Mouse (Mus musculus) spleen, postnatal 36 days (tissue): ENCODE measurements around the gene Cep63.

Experiments used
- DNase-seq, 2 experiments: peaks; one replicate each; pipeline ENCODE4 v3.0.0; 2022; ENCODE audit warnings: low spot score in 2 of 2, mixed read lengths in 1 of 2

Cep63 gene

DNA sequence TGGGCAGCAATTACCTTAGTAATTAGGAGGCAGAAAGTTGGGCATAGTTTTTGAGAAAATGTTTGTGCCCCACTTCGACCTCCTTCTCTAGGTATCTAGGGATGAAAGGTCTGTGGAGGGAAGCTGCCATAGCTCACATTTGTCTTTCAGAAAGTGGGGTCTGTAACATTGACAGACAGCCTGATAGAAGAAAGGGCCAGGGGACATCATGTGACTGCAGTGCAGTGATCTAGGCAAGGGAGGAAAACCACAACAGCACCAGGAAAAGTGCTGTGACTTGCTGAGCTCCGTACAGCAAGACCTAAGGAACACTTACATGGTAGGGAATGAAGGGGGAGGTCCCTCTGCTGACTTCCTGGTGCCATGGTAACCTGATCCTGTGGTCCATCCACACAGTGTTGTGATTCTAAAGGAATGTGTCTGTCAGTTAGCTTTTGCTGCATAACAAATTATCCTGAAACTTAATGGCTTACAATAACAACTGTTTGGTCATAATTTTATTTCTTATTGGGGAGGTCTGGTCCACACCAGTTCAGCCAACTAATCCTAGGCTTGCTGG is 5.3 kb upstream of the Cep63 start:
- no peak for DNase-seq

DNA sequence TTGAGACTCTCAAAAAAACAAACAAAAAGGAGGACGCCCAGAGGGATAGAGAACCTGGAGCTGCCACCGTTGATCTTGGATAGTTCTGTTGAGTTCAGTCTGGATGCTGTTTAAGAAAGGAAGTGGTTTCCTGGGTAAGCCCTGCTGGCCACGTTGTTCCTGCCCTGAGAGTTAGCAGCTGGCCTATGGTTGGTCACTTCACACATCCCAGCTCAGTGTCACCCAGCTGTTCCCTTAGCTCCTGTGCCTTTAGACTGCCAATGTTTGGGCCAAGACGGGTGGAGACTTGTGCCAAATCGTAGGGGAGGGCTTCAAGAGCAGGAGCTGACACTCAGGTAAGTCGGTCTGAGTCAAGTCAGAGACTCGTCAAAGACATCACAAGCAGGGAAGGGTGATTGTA is 2.7 kb upstream of the Cep63 start:
- DNase-seq = no peak

DNA sequence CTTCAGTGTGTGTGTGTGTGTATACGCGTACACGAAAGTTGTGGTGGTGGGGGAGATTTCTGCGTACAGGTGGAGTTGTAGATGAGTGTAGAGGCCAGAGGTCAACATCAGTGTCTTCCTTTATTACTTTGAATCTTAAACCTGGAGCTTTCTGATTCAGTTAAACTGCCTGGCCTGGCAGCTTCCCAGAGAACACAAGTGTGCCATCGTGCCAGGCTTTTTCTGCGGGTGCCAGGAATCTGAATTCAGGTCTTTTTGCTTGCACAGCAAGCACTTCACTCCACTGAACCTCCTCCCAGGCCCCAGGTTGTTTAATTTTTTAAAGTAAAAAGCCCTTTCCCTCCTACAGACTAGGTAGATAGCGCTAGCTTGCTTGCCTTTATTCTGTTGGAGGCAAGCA is 1.1 kb upstream of the Cep63 start:
- no peak for DNase-seq

DNA sequence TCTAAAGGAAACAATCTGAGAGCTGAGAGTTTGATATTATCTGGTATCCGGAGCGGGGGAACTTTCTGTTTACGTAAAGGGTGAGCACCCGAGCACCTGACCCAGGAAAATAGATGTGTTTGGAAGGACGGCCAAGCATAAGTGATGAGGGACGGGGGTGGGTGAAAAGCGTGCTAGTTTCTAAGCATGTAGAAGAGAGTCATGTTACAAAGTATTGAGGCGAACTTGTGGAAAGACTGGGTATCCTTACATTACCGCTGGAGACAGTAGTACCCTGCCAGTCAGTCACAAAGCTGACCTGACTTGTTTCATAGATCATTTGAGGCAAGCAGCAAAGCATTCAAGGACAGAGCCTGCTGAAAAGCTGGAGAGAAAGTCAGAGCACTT is 498 bp upstream of the Cep63 start:
- DNase-seq = no peak

DNA sequence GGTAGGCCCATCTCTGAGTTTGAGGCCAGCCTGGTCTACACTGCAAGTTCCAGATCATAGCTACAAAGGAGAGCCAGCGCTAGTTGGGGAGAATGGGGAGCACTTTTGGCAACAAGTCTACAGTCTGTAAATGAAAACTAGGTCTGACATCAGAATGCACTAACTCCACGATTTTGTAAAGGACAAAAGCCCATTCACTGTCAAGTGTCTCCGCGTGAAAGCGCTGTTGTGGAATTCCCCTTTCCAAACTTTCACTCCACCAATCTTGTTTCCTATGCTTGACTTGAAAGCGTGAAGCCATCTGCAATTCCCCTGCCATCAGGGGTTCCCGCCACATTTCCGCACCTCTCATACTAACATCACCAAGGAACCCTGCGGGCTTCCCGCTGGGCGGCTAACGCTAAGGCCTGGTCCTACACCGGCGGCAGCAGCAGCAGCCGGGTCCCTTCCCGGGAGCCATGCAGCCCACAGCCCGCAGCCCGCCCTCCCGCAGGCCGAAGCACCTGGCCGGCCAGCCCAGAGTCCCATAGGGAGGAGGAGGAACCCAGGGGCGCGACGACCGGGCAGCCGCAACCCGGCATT is 842 bp downstream of the Cep63 start:
- no peak for DNase-seq

DNA sequence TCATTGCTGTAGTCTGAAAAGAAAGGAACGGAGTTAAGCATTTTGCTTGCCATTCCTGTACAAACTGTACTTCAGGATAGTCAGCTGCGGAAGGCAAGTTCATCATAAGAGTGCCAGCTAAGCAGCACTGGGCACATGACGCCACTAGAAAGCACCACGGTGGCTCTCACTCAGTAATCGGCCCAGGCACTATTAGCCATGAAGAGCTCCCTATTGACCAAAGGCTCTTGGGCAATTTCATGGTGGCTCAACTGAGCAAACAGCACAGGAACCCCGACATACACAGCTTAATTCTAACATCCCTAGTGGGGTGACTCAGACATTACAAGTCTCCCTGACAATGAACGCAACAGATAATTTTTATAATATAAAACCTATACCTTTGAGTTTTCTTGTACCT is 2.8 kb downstream of the Cep63 start:
- DNase-seq = no peak

DNA sequence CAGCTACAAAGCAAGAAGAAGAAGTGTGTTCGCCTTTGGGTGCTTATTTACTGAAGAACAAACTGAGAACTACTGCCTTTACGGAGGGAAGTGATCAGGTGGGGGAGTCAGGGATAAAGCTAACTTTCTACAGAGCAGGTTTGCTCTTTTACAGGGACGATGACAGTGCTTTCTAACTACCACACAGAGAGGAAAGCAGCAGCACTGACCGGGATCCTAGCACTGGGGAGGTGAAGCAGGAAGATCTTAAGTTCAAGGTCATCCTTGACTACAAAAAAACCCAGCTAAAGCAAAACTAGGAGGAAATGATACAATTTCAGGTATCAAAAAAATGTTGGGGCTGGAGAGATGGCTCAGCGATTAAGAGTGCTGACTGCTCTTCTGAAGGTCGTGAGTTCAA is 3.5 kb downstream of the Cep63 start:
- DNase-seq = no peak

DNA sequence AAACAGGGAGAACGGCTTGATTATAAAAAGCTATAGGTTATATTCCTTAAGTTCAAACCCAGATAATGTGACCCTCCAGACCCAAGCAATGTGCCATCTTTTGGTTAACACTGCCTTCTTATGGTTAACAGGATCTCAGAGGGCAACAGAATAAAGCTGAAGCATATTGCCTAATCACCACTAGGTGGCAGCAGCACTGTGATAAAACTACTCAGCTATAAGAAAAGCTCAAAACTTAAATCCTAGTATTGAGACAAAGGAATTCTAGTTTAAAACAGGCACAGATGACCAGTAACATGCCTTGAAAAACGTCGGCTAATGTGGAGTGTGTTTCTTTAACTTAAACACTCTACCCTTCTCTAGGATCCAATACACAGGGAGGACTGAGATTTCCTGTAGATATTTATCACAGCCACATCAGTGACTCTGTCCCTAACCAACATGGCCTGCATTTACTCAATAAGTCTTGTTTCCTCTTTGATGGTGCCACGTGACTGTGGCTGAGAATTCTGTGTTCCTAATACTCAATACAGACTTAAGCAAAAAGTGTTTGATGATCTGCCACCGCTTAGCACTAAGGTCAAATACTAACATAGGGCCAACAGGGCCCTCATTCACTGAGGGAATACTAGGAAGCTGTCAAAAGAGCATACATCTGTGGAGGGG is 4.0 kb downstream of the Cep63 start:
- peak; percentile 23 to 50 for DNase-seq

DNA sequence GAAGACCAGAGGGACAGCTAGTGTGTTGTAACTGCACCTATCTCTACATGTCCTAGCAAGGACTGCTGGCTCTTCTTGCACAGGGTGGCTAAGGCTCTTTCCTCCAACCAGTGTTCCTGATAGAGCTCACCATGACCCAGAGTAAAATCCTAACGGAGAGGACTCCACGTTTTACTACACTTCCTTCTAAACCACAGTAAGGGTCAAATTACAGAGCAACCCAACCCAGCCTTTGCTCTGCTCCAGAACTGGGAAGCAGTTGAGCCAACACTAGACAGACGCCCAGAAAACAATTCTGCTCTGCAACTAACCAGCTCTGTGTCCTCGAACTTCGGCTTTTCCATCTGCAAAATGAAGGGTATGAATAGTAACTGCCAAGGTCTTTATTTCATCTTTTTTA is 4.9 kb downstream of the Cep63 start:
- no peak for DNase-seq

DNA sequence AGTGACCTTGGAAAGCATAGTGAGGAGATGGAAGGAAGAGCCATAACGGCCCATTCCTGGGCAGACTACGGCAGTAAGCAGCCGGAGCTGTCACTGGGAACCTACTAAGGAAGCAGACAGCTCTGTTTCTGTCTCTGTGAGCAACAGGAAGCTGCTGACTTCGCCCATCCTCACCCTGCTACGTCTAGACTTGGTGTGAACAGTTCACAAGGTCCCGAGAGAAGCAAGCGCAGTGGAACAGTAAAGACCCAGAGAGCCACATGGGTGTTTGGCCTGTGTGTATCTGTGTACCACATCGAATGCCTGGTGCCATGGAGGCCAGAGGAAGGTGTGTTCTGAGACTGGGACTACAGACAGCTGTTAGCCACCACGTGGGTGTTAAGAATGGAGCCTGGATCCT is 10.1 kb downstream of the Cep63 start:
- DNase-seq = peak in 1 of 2 experiments; percentile 13

DNA sequence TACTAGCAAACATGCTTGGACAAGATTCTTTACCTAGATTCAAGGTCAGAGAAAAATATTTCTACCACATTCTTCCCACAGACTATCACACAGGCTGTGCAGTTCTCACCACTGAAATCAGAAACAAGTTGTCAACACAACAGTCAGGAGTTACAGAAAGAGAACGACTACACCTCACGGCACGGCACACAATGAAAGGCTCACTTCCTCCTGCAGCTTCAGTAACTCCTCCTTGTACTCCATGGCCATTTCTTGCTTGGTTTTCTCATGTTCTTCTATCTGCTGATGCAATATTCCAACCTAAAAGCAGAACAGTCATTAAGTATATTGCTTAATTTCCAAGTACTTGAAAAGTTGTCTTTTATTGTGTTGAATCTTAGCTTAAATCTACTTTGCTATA is 11.3 kb downstream of the Cep63 start:
- DNase-seq = no peak

DNA sequence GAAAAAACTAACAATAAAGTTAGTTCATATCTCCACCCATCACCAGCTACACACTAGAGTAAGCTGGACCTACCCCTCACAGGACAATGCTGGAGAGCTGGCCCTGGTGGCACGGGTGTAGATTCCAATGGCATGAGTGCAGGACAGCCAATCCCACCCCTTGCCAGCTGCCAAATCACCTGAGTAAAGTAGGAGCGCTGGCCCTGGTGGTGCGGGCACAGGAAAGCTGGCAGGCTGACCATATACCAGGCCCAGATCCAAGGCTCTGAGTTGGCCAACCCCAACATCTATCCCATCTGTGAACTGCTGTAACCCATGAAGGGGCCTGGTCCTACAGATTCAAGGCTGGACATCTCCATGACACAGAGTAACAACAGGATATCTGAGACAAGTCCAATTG is 17.1 kb downstream of the Cep63 start:
- DNase-seq = no peak

DNA sequence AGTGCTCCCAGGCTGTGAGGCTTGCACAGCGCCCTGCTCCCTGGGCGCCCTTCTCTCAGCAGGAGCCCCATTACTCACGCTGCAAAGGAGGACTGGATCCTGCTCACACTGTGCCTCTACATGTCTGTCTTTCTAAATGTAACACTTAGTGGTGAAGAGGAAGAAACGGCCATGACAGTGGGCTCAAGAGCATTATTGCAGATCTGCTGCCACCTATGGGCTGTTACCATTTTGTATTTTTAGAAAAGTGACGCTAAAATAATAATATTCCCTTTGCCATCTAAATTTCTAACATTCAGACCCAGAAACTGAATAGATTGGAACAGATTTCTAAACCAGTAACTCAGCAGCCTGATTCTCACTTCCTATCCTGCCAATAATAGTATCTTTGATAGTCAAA is 18.9 kb downstream of the Cep63 start:
- DNase-seq = no peak

DNA sequence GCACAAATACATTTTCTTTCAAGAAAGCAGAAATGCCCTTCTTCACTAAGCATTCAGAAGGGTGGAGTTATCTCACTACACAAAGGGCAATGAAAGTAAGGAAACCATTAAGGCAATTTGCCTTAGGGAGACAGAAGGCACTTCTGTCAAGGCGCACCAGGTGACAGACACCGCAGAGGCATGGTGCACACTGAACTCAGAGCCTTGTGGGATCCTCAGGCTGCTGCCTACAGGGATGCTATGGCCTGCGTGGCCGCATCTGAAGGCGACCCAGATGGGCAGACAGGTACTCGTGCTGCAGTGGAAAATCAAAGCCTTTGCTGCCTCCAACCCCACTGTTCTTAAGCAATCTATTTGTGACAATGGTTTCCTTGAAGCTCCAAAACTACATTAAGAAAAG is 21.2 kb downstream of the Cep63 start:
- DNase-seq = no peak

DNA sequence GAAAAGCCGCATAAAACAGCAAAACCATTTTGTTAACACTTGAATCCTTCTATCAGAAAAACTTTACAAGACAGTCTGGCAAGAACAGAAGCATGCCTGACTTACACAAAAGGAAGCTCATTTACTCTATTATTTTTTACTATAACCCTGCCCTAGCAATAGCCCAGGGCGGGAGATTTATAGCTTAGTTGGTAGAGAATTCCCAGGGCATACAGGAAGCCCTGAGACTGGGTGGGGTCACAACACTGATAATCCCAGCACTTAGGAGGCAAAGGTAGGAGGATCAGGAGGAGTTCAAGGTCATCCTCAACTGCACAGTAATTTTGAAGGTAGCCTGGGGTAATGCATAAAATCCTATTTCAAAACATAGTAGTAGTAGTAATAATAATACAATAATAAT is 24.7 kb downstream of the Cep63 start:
- DNase-seq = no peak

DNA sequence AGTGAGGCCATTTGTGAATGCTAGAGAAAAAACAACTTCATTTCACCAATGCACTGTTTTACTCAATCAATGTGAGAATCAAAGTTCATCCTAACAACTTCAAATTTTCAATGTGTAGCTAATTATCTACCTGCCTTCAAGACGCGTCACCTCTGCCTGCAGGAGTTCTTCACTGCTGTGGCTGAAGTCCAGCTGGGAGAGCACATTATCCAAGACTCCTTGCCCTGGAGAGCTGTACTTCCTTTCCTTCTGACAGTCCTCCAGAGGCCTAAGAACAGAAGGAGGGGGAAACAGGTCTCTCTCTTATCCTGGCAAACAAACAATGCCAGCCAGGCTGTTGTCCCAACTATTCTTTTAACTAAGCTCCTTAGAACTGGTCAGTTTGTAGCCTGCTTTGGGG is 25.1 kb downstream of the Cep63 start:
- DNase-seq = no peak

DNA sequence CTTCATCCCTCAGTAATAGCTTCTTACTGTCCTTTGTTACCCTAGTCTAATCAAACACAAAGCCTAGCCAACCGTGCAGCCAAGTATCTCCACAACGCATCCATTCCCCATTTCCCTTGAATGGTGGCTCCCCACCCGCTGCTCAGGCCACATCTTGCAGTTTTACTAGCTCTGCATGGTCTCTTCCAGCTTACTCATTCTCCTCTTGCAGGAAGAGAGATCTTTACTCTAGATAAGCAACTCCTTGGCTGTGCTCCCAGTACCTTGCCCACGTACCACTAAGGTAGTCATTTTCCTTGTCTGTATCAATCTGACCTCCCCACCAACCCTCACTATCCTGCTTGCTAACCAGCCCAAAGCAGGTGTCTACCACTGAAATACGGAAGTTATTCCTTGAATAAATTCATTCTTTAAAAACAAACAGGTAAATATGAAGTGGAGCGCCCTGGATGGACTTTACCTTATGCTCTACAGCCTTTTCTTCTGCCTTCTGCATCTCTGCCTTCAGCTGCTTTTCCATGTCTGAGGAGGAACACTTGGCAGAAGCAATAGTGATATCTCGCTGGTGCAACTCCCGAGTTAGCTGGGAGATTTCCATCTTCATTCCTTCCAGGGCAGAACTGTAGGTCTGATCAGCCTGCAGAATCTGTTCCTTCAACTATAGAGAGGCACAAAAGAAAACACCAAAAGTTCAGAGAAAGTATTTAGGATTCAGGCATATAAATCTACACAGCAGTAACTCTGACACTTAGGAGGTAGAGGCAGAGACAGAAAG is 30.5 kb downstream of the Cep63 start:
- no peak for DNase-seq

DNA sequence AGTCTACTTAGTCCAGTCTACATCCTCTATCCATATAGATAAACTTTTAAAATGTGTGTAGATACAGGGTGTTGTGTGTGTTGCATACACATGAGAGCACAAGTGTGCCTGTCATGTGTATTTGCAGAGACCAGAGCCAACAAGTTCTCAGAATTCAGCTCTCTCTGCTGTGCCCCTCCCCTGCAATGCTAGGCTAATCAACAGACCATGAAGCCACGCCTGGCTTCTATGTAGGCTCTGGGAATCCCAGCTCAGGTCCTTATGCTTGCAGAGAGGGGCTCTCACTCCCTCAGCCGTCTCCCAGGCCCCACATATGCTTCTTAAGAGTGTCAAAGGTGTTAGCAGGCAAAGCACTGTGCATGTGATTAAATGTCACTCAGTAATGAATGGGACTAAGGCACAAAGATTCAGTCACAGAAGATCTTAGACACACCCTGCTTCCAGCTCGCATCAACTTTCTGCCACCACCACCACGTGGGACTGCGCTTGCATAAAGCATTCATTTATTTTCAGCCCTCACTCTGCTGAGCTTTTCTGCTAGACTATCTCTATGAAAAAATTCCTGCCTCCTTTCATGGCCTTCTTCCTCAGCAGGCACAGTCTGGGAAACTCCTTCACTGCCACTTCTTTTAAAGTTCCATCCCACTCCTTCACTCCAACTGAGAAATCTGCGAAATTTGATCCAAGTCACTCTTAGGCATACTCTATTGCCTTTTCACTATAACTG is 31.5 kb downstream of the Cep63 start:
- no peak for DNase-seq

DNA sequence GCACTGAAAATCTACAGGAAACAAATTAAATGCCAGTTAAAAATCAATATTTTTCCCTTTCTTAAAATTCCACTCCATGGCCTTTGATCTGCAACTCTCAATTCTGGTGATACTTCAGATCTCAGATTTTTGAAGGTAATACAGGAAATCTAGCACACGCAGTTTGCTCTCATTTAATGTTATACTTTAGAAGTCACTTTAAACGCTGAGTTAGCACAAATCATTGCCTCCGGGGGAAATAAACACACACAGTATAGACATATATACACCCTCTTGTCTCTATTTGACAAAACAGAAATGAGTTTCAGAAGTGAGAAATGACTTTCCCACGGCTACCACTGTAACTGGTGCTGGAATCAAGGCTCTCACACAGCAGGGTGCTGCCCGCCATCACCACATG is 39.0 kb downstream of the Cep63 start:
- DNase-seq = no peak

DNA sequence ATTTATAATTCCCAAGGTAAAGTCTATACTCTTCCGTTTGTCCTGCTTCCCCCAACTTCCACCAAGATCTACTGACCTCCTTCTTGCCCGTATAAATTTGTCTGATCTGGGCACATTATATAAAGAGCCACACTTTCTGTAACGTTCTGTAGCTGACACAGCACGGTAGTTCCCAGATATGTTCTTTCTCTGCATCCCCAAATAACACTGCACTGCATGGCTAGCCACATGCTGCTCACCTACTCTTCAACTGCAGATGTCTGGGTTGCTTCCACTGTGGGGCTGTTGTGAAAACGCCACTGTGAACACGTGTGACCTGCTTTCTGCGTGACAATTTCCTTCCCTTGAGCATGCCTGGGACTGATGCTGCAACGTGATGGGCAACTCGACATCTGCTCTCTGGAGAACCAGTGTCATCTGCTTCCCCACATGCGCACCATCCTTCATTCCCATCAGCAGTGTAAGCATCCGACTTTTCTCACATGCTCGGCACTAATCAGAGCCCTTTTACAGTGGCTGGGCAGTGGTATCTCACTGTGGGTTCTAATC is 44.3 kb downstream of the Cep63 start:
- DNase-seq = no peak

DNA sequence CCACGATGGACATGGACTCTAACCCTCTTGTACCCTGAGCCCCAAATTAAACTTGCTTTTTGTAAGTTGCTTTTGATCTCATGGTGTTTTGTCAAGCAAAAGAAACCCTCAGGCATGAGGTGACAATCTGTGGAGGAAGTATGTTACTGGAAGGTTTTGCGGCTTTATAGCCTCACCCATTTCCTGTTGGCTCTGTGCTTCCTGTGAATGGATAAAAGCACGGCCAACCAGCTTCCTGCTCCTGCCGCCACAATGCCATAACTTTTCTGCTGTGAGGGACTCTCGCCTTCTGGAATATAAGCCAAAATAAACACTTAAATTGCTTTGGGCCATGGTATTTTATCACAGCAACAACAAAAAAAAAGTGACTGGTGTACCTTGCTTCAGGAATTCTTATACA is 48.9 kb downstream of the Cep63 start:
- no peak for DNase-seq

DNA sequence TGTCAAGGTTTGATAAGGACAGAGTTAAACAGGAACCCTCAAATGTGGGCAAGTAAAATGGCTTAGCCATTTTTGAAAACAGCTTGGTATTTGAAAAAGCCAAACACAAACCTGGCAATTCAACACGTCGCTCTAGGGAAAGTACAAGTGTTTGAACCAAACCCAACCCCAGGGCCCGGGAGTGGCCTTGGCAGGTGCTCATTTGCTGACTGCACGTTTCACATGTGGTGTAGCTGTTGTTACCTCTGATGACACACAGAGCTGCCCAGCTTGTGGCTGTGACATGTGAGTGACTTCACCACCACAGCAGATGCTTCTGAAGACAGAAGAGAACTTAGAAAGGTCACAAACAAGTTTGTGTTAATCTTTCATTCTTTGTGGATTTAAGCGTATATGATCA is 53.4 kb downstream of the Cep63 start:
- no peak for DNase-seq
